Mouse (Mus musculus): ENCODE measurements around the gene Gpr84.

GRCm38 (mm10) chr15:103339166-103339960 lies 29.0 kb upstream of the Gpr84 start:
- no peak for TF ChIP-seq CTCF (IDR thresholded peaks at IDR 0.05; ENCODE audit: low read depth, low read length)
- no peak for TF ChIP-seq POLR2A (IDR thresholded peaks at IDR 0.05; ENCODE audit: insufficient read depth, low read length)
